Mouse (Mus musculus): ENCODE results near the gene Sh3tc1. TPM values are rescaled to one million over a fixed set of nuclear protein-coding genes. Genes with fewer than 3 reads are reported as not detected.

The Sh3tc1 gene
- polyA plus RNA-seq, 1 experiment, result 0.01 TPM

- H3K27me3 ChIP-seq (ENCODE audit: control insufficient read depth), result no peaks in the 10 kb centered on the region
- no peak for TF ChIP-seq TAL1 (IDR thresholded peaks at IDR 0.05; ENCODE audit: low read length)
- TF ChIP-seq GATA1 (IDR thresholded peaks at IDR 0.05; ENCODE audit: low read length), result no peak
Observed at GRCm38 (mm10) chr5:35652319-35652718, 87.5 kb downstream of the Sh3tc1 start.

GRCm38 (mm10) chr5:35648230-35648629, 91.6 kb downstream of the Sh3tc1 start:
- TF ChIP-seq GATA1 (IDR thresholded peaks at IDR 0.05; ENCODE audit: low read length), result no peak
- no peak for TF ChIP-seq TAL1 (IDR thresholded peaks at IDR 0.05; ENCODE audit: low read length)

More at GRCm38 (mm10) chr5:35652319-35652718, 87.5 kb downstream of the Sh3tc1 start:
- no peaks in the 10 kb centered on the region for H3K9me3 ChIP-seq (ENCODE audit: control insufficient read depth, low read length)
- H3K36me3 ChIP-seq (ENCODE audit: control insufficient read depth), result no peaks in the 10 kb centered on the region
- no peak overlapping the region for H3K4me3 ChIP-seq (replicated peaks)
- no peaks in the 10 kb centered on the region for H3K4me1 ChIP-seq (ENCODE audit: control insufficient read depth)

GRCm38 (mm10) chr5:35647562-35647961, 92.2 kb downstream of the Sh3tc1 start:
- H3K27me3 ChIP-seq (ENCODE audit: control insufficient read depth), result no peaks in the 10 kb centered on the region
- no peaks in the 10 kb centered on the region for H3K4me1 ChIP-seq (ENCODE audit: control insufficient read depth)
- TF ChIP-seq TAL1 (IDR thresholded peaks at IDR 0.05; ENCODE audit: low read length) (no peak), GATA1 (IDR thresholded peaks at IDR 0.05; ENCODE audit: low read length) (no peak)
- no peaks in the 10 kb centered on the region for H3K9me3 ChIP-seq (ENCODE audit: control insufficient read depth, low read length)
- no peaks in the 10 kb centered on the region for H3K36me3 ChIP-seq (ENCODE audit: control insufficient read depth)
- no peak overlapping the region for H3K4me3 ChIP-seq (replicated peaks)

More at GRCm38 (mm10) chr5:35648230-35648629, 91.6 kb downstream of the Sh3tc1 start:
- Histone ChIP-seq H3K4me1 (ENCODE audit: control insufficient read depth) (no peaks in the 10 kb centered on the region), H3K4me3 (replicated peaks) (no peak overlapping the region), H3K36me3 (ENCODE audit: control insufficient read depth) (no peaks in the 10 kb centered on the region), H3K27me3 (ENCODE audit: control insufficient read depth) (no peaks in the 10 kb centered on the region), H3K9me3 (ENCODE audit: control insufficient read depth, low read length) (no peaks in the 10 kb centered on the region)

Other genes with a start within 250 kb of the Sh3tc1 start
- not detected in 2 replicates for gene Cpz, start 214.3 kb downstream of the Sh3tc1 start, polyA plus RNA-seq (2012)
- gene Trmt44, start 164.9 kb downstream of the Sh3tc1 start, polyA plus RNA-seq (2012), result 0.04 and 0.16 TPM in 2 replicates
- gene Acox3, start 156.9 kb downstream of the Sh3tc1 start, polyA plus RNA-seq (2012), result 0.11 and 0.13 TPM in 2 replicates
- gene Htra3, start 60.2 kb downstream of the Sh3tc1 start, polyA plus RNA-seq (2012), result not detected in 2 replicates
- gene Ablim2, start 17.9 kb upstream of the Sh3tc1 start, polyA plus RNA-seq (2012), result not detected in 2 replicates
- gene Afap1, start 153.3 kb upstream of the Sh3tc1 start, polyA plus RNA-seq (2012), result 0.01 TPM in 2 replicates